Mouse (Mus musculus): ENCODE measurements around the gene Megf11. TPM values are rescaled to one million over a fixed set of nuclear protein-coding genes. Genes with fewer than 3 reads are reported as not detected.
"Not testable (repeated sequence)": the region's sequence is repeated elsewhere in the genome, so short reads cannot be mapped to it uniquely, and the experiment has no call there.

Gene Megf11
- polyA plus RNA-seq, 1 experiment from 2014 or later = 0.58 TPM

DNA sequence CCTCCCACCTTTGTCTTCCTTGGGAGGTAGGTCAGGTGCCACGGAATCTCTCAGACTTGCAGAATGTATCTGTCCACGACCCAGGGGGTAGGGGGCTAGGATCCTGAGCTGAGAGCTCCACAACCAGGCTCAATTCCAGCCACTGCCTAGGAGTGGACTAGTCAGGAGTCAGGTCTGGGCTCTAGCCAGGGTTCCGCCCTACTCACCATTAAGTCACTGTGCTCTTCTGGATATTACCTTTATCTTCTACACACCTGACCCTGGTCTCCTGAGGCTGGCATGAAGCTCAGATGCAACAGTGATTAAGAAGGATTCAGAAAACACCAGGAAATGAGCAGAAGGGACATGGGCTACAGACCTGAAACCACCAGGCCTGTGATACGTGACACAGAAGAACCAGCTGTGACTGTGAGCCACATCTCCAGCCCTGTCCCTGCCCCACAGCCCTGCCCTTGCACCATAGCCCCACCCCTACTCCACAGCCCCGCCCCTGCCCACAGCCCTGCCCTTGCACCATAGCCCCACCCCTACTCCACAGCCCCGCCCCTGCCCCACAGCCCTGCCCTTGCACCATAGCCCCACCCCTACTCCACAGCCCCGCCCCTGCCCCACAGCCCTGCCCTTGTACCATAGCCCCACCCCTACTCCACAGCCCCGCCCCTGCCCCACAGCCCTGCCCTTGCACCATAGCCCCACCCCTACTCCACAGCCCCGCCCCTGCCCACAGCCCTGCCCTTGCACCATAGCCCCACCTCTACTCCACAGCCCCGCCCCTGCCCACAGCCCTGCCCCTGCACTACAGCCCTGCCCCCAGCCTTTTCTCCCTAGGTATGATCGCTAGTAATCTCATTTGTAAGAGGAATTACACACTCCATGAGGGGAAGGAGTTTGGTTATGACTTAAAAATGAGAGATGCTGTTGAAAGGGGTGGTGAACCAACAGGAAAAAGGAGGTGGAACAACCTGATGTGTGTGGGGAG lies 286.2 kb downstream of the Megf11 start:
- H3K36me3 ChIP-seq (ENCODE audit: control insufficient read depth, insufficient read depth); H3K4me3 ChIP-seq (ENCODE audit: low read length); H3K4me2 ChIP-seq (ENCODE audit: low read depth, low read length); H3K4me1 ChIP-seq (ENCODE audit: control insufficient read depth, insufficient read depth, low read length); ATAC-seq (replicated peaks; ENCODE audit: extremely low read depth, insufficient read depth, low FRiP score); H3K9me3 ChIP-seq (replicated peaks; ENCODE audit: control insufficient read depth, low read length); H3K9ac ChIP-seq (ENCODE audit: low read length); H3K27ac ChIP-seq (ENCODE audit: low read length); H3K27me3 ChIP-seq (ENCODE audit: control insufficient read depth, insufficient read depth, low read length): not testable (repeated sequence)
- 30% methylated on average over 10 of the region's 11 CpGs for WGBS

DNA sequence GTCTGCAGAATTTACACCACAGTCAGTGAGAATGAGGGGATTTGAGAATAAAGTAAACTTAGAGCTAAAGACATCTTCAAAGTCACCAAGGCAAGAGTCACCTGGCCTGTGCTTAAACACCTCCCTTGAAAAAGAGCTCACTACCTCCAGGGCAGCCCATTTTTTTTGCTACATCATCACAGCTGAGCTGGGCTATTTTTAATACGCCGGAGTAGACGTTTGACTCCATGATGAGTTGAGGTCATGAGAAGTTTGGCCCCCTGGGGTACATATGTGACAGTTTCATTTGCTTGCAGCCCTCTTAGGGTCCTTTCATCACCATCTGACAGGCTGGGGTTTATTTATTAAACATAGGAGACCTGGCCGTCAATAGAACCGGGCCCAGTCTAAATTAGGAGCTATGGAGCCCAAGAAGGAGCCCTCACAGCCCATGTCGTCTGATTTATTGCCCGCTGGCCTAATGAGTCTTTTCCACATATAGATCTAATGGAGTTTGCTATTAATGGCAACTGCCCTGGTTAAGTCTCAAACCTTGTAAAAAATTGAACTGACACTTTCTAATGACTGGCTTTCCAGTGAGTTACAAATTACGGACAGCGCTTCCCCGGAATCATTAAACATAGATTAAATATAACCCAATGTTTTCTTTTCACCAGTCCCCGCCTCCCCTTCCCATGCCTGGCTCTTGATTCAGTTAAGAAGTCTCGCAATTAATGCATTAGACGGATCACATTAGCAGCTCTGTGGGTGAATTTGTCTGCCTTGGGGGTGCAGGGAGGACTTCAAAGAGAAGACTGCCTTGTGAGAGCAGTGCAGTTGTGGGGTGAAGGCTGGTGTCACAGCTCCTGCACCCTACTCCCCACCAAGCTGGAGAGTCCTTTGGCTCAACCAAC lies 301.9 kb downstream of the Megf11 start:
- H3K4me1 ChIP-seq (ENCODE audit: control insufficient read depth, insufficient read depth, low read length) = no peaks in the 10 kb centered on the region; the same call in 1 of the 2 replicates
- no peak overlapping the region for H3K27ac ChIP-seq (ENCODE audit: low read length)
- H3K27me3 ChIP-seq (ENCODE audit: control insufficient read depth, insufficient read depth, low read length) = no peaks in the 10 kb centered on the region
- no peaks in the 10 kb centered on the region for H3K9me3 ChIP-seq (replicated peaks; ENCODE audit: control insufficient read depth, low read length)
- 62% methylated on average over 13 of the region's 13 CpGs for WGBS
- no peaks in the 10 kb centered on the region for H3K36me3 ChIP-seq (ENCODE audit: control insufficient read depth, insufficient read depth)
- H3K4me2 ChIP-seq (ENCODE audit: low read depth, low read length) = no peak overlapping the region
- ATAC-seq (replicated peaks; ENCODE audit: extremely low read depth, insufficient read depth, low FRiP score) = no peak
- H3K9ac ChIP-seq (ENCODE audit: low read length) = no peak overlapping the region
- H3K4me3 ChIP-seq (ENCODE audit: low read length) = no peak overlapping the region

GRCm38 (mm10) chr9:64688015-64688394 lies 302.6 kb downstream of the Megf11 start:
- Histone ChIP-seq H3K4me1 (ENCODE audit: control insufficient read depth, insufficient read depth, low read length) (no peaks in the 10 kb centered on the region; the same call in 1 of the 2 replicates), H3K9ac (ENCODE audit: low read length) (no peak overlapping the region), H3K9me3 (replicated peaks; ENCODE audit: control insufficient read depth, low read length) (no peaks in the 10 kb centered on the region), H3K4me3 (ENCODE audit: low read length) (no peak overlapping the region), H3K27me3 (ENCODE audit: control insufficient read depth, insufficient read depth, low read length) (no peaks in the 10 kb centered on the region), H3K36me3 (ENCODE audit: control insufficient read depth, insufficient read depth) (no peaks in the 10 kb centered on the region), H3K27ac (ENCODE audit: low read length) (no peak overlapping the region), H3K4me2 (ENCODE audit: low read depth, low read length) (no peak overlapping the region)
- ATAC-seq (replicated peaks; ENCODE audit: extremely low read depth, insufficient read depth, low FRiP score) = no peak
- 55% methylated on average over 1 of the region's 1 CpGs for WGBS

- no peak overlapping the region for H3K27ac ChIP-seq (ENCODE audit: low read length)
- no peak for ATAC-seq (replicated peaks; ENCODE audit: extremely low read depth, insufficient read depth, low FRiP score)
- no peak overlapping the region for H3K4me3 ChIP-seq (ENCODE audit: low read length)
- no peaks in the 10 kb centered on the region for H3K27me3 ChIP-seq (ENCODE audit: control insufficient read depth, insufficient read depth, low read length)
- no peak overlapping the region for H3K9ac ChIP-seq (ENCODE audit: low read length)
- peaks cover 8% of the 10 kb centered on the region for H3K36me3 ChIP-seq (ENCODE audit: control insufficient read depth, insufficient read depth)
- no peaks in the 10 kb centered on the region for H3K9me3 ChIP-seq (replicated peaks; ENCODE audit: control insufficient read depth, low read length)
- H3K4me2 ChIP-seq (ENCODE audit: low read depth, low read length) = no peak overlapping the region
- 84% methylated on average over 2 of the region's 2 CpGs for WGBS
- no peaks in the 10 kb centered on the region; the same call in 1 of the 2 replicates for H3K4me1 ChIP-seq (ENCODE audit: control insufficient read depth, insufficient read depth, low read length)
Measured at GRCm38 (mm10) chr9:64690771-64691170, 305.3 kb downstream of the Megf11 start.

- Histone ChIP-seq H3K4me3 (ENCODE audit: low read length) (no peak overlapping the region), H3K9ac (ENCODE audit: low read length) (no peak overlapping the region), H3K27me3 (ENCODE audit: control insufficient read depth, insufficient read depth, low read length) (no peaks in the 10 kb centered on the region), H3K9me3 (replicated peaks; ENCODE audit: control insufficient read depth, low read length) (no peaks in the 10 kb centered on the region), H3K4me1 (ENCODE audit: control insufficient read depth, insufficient read depth, low read length) (no peaks in the 10 kb centered on the region; the same call in 1 of the 2 replicates), H3K27ac (ENCODE audit: low read length) (no peak overlapping the region), H3K36me3 (ENCODE audit: control insufficient read depth, insufficient read depth) (peaks cover 8% of the 10 kb centered on the region), H3K4me2 (ENCODE audit: low read depth, low read length) (no peak overlapping the region)
- WGBS = 13% methylated on average over 7 of the region's 7 CpGs
- 0 out of 2 replicates have a peak, but pooled peaks have one; percentile 41 for ATAC-seq (replicated peaks; ENCODE audit: extremely low read depth, insufficient read depth, low FRiP score)
Measured at GRCm38 (mm10) chr9:64691176-64691575, 305.8 kb downstream of the Megf11 start.

GRCm38 (mm10) chr9:64693094-64693493 lies 307.7 kb downstream of the Megf11 start:
- Histone ChIP-seq H3K9ac (ENCODE audit: low read length) (no peak overlapping the region), H3K4me1 (ENCODE audit: control insufficient read depth, insufficient read depth, low read length) (no peaks in the 10 kb centered on the region; the same call in 1 of the 2 replicates), H3K27ac (ENCODE audit: low read length) (no peak overlapping the region), H3K9me3 (replicated peaks; ENCODE audit: control insufficient read depth, low read length) (no peaks in the 10 kb centered on the region), H3K27me3 (ENCODE audit: control insufficient read depth, insufficient read depth, low read length) (no peaks in the 10 kb centered on the region), H3K4me2 (ENCODE audit: low read depth, low read length) (no peak overlapping the region), H3K36me3 (ENCODE audit: control insufficient read depth, insufficient read depth) (peaks cover 12% of the 10 kb centered on the region), H3K4me3 (ENCODE audit: low read length) (no peak overlapping the region)
- no peak for ATAC-seq (replicated peaks; ENCODE audit: extremely low read depth, insufficient read depth, low FRiP score)
- WGBS = 80% methylated on average over 2 of the region's 2 CpGs

DNA sequence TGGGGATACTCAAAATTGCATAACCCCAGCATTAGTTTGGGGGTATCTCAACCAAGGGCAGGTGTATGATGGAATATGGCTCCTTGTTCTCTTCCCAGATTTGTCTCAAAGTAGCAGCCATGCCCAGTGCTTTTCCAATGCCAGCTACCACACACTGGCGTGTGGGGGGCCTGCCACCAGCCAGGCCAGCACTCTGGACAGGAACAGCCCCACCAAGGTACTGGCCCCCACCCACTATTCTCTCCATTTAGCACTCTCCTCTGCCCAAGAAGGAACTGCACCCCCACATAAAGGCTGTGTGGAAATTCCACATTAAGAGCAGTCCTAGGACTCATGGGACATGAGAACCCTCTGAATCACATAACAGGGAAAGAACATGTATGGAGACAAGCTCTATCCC lies 309.8 kb downstream of the Megf11 start:
- no peak for ATAC-seq (replicated peaks; ENCODE audit: extremely low read depth, insufficient read depth, low FRiP score)
- Histone ChIP-seq H3K27ac (ENCODE audit: low read length) (no peak overlapping the region), H3K4me1 (ENCODE audit: control insufficient read depth, insufficient read depth, low read length) (no peaks in the 10 kb centered on the region; the same call in 1 of the 2 replicates), H3K27me3 (ENCODE audit: control insufficient read depth, insufficient read depth, low read length) (no peaks in the 10 kb centered on the region), H3K36me3 (ENCODE audit: control insufficient read depth, insufficient read depth) (peaks cover 15% of the 10 kb centered on the region), H3K4me2 (ENCODE audit: low read depth, low read length) (no peak overlapping the region), H3K9ac (ENCODE audit: low read length) (no peak overlapping the region), H3K4me3 (ENCODE audit: low read length) (no peak overlapping the region), H3K9me3 (replicated peaks; ENCODE audit: control insufficient read depth, low read length) (no peaks in the 10 kb centered on the region)
- 94% methylated on average over 1 of the region's 1 CpGs for WGBS

- no peak overlapping the region for H3K4me3 ChIP-seq (ENCODE audit: low read length)
- H3K27me3 ChIP-seq (ENCODE audit: control insufficient read depth, insufficient read depth, low read length) = no peaks in the 10 kb centered on the region
- 71% methylated on average over 4 of the region's 4 CpGs for WGBS
- H3K4me1 ChIP-seq (ENCODE audit: control insufficient read depth, insufficient read depth, low read length) = peaks cover 1% of the 10 kb centered on the region
- H3K27ac ChIP-seq (ENCODE audit: low read length) = no peak overlapping the region
- no peaks in the 10 kb centered on the region for H3K9me3 ChIP-seq (replicated peaks; ENCODE audit: control insufficient read depth, low read length)
- no peak for ATAC-seq (replicated peaks; ENCODE audit: extremely low read depth, insufficient read depth, low FRiP score)
- H3K4me2 ChIP-seq (ENCODE audit: low read depth, low read length) = no peak overlapping the region
- peaks cover 15% of the 10 kb centered on the region for H3K36me3 ChIP-seq (ENCODE audit: control insufficient read depth, insufficient read depth)
- no peak overlapping the region for H3K9ac ChIP-seq (ENCODE audit: low read length)
Measured at GRCm38 (mm10) chr9:64696404-64696803, 311.0 kb downstream of the Megf11 start.

All from heart, embryonic 16.5 days (tissue).